Mouse (Mus musculus) adrenal gland, adult 8-10 months (tissue): ENCODE results near the gene Cuta. TPM values are rescaled to one million over a fixed set of nuclear protein-coding genes. Genes with fewer than 3 reads are reported as not detected.
A peak's percentile ranks its signal among the peaks of the same experiment; 100 is the strongest.

Experiments used
- DNase-seq: peaks from one replicate; pipeline ENCODE4 v3.0.0; 2022
- microRNA-seq, 2 experiments: library from miRNA; unstranded; fragments of <30 nt; microRNA quantifications; one replicate each; pipeline ENCODE4 v1.2.0; 2022
- total RNA-seq, 4 experiments: library from RNA; stranded (reverse); gene quantifications; 2 replicates each; pipeline ENCODE4 v1.2.4; 2022

The Cuta gene
- total RNA-seq, 4 experiments from 2014 or later = 151 to 162 (median 155) TPM

- peak; percentile 79 for DNase-seq
These were observed 54.1 kb downstream of the Cuta start for GRCm38 (mm10) chr17:26884995-26885926.

Small RNA genes within 50 kb of the gene (microRNA-seq; reads per million reads assigned to microRNA genes)
- gene Gm27775 = 0 reads per million in 2 experiments
- gene Mir3083 = 0.17 to 0.53 reads per million in 2 experiments
- gene Mir6968 = 1.3 to 2.3 reads per million in 2 experiments

Other genes with a start within 250 kb of the Cuta start
- gene Crebrf, start 223.9 kb downstream of the Cuta start, total RNA-seq = 10 to 100 TPM; 71.1 to 94.5 (median 80.0) TPM
- 10 to 100 TPM; 24.8 to 36.2 (median 29.3) TPM for gene Bnip1, start 158.5 kb downstream of the Cuta start, total RNA-seq
- not detected for gene Nkx2-5, start 94.6 kb downstream of the Cuta start, total RNA-seq
- gene Kifc5b, start 22.5 kb downstream of the Cuta start, total RNA-seq = 1 to 10 TPM; 1.0 to 3.2 (median 1.6) TPM
- 10 to 100 TPM; 46.9 to 60.1 (median 53.5) TPM for gene Phf1, start 6.5 kb downstream of the Cuta start, total RNA-seq
- gene Syngap1, start 1.7 kb upstream of the Cuta start, total RNA-seq = 10 to 100 TPM; 19.7 to 36.9 (median 26.9) TPM
- gene Zbtb9, start 33.6 kb upstream of the Cuta start, total RNA-seq = 10 to 100 TPM in 1 of 4 experiments, 1 to 10 TPM in 3; 6.6 to 10.1 (median 9.0) TPM
- gene Bak1, start 89.4 kb upstream of the Cuta start, total RNA-seq = 10 to 100 TPM; 30.6 to 34.9 (median 32.4) TPM
- 10 to 100 TPM in 2 of 4 experiments, 1 to 10 TPM in 2; 7.6 to 16.6 (median 11.2) TPM for gene Itpr3, start 117.7 kb upstream of the Cuta start, total RNA-seq
- 100 to 1,000 TPM; 252 to 380 (median 304) TPM for gene Uqcc2, start 194.3 kb upstream of the Cuta start, total RNA-seq
- gene Ip6k3, start 228.2 kb upstream of the Cuta start, total RNA-seq = 1 to 10 TPM in 3 of 4 experiments, under 1 TPM in 1; 0.49 to 1.8 (median 1.3) TPM